Mouse (Mus musculus): Measurements from ENCODE around the gene Rnf135.

- TF ChIP-seq CTCF (conservative IDR thresholded peaks at IDR 0.05; ENCODE audit: low read length) (peak; percentile 85), POU5F1 (IDR thresholded peaks at IDR 0.05; ENCODE audit: borderline replicate concordance, low read length) (no peak), NANOG (IDR thresholded peaks at IDR 0.05; ENCODE audit: borderline replicate concordance, low read length) (no peak)
Measured at GRCm38 (mm10) chr11:80193827-80194226, 10.2 kb downstream of the Rnf135 start.

Data from E14TG2a.4 (cell line).